Mouse (Mus musculus): Measurements from ENCODE around the gene Enpep. TPM values are rescaled to one million over a fixed set of nuclear protein-coding genes. Genes with fewer than 3 reads are reported as not detected.

Gene Enpep
- polyA plus RNA-seq, 1 experiment from 2014 or later = 2.1 TPM

DNA sequence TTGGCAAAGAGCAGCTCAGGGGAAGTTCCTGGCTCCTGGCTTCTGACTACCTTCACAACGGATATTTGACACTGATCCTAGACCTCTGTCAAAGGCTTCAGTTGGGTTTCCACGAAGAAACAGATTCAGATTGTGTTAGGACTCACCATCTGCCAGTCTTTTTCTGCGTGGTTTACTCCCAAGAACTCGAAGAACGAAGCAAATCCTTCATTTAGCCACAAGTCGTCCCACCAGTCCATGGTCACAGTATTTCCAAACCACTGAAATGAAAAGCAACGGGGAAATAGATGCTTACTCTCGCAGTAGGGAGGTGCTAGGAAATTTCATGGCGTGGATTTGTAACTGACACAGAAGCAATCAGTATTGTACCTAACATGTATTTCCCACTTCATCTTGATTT, 23.6 kb downstream of the Enpep start:
- no peak overlapping the region for H3K4me3 ChIP-seq
- H3K9ac ChIP-seq = no peak overlapping the region
- H3K4me1 ChIP-seq = 0 out of 2 replicates have a peak, but pooled peaks cover 2% of the 10 kb centered on the region
- H3K4me2 ChIP-seq = no peak overlapping the region
- no peak overlapping the region for H3K27ac ChIP-seq
- no peaks in the 10 kb centered on the region for H3K9me3 ChIP-seq
- H3K27me3 ChIP-seq = no peaks in the 10 kb centered on the region
- ATAC-seq (ENCODE audit: insufficient number of reproducible peaks, low FRiP score, low TSS enrichment, low read depth) = no peak
- WGBS = 54% methylated on average over 9 of the region's 9 CpGs
- H3K36me3 ChIP-seq = no peaks in the 10 kb centered on the region

GRCm38 (mm10) chr3:129308102-129308752, 24.3 kb downstream of the Enpep start:
- whole genome bisulfite sequencing = 28% methylated on average over 10 of the region's 10 CpGs
- no peak for ATAC-seq (ENCODE audit: insufficient number of reproducible peaks, low FRiP score, low TSS enrichment, low read depth)
- H3K4me1 ChIP-seq = 0 out of 2 replicates have a peak, but pooled peaks cover 2% of the 10 kb centered on the region
- H3K4me3 ChIP-seq = no peak overlapping the region
- H3K4me2 ChIP-seq = no peak overlapping the region
- H3K36me3 ChIP-seq = no peaks in the 10 kb centered on the region
- H3K27ac ChIP-seq = no peak overlapping the region
- H3K9ac ChIP-seq = no peak overlapping the region
- H3K27me3 ChIP-seq = no peaks in the 10 kb centered on the region
- H3K9me3 ChIP-seq = no peaks in the 10 kb centered on the region

- WGBS = 6% methylated on average over 3 of the region's 3 CpGs
- no peak overlapping the region for H3K4me2 ChIP-seq
- ATAC-seq (ENCODE audit: insufficient number of reproducible peaks, low FRiP score, low TSS enrichment, low read depth) = no peak
- H3K9ac ChIP-seq = no peak overlapping the region
- no peaks in the 10 kb centered on the region for H3K4me1 ChIP-seq
- no peak overlapping the region for H3K4me3 ChIP-seq
- no peaks in the 10 kb centered on the region for H3K27me3 ChIP-seq
- no peak overlapping the region for H3K27ac ChIP-seq
- H3K36me3 ChIP-seq = no peaks in the 10 kb centered on the region
- no peaks in the 10 kb centered on the region for H3K9me3 ChIP-seq
These were observed 28.6 kb downstream of the Enpep start for GRCm38 (mm10) chr3:129303941-129304340.

DNA sequence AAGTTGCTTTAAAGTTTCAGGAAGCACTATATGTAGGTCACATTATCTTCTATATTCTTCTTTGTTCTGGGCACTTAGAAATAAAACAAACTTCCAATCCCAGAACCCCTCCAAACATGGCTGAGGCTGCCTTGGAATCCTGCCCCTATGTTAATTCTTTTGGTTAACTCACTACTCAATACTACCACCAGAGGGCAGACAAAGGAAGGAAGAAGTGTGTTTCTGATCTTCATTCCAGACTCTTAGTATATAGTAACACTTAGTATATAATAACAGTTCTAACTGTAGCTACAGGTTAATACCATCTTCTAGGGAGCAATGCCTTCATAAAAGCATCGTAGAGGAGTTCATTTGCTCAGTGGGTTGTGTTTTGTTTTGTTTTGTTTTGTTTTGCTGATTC, 32.6 kb downstream of the Enpep start:
- no peak overlapping the region for H3K27ac ChIP-seq
- no peak overlapping the region for H3K4me2 ChIP-seq
- no peaks in the 10 kb centered on the region for H3K36me3 ChIP-seq
- 63% methylated on average over 1 of the region's 1 CpGs for WGBS
- H3K27me3 ChIP-seq = no peaks in the 10 kb centered on the region
- no peaks in the 10 kb centered on the region for H3K9me3 ChIP-seq
- H3K4me3 ChIP-seq = no peak overlapping the region
- no peak for ATAC-seq (ENCODE audit: insufficient number of reproducible peaks, low FRiP score, low TSS enrichment, low read depth)
- H3K9ac ChIP-seq = no peak overlapping the region
- no peaks in the 10 kb centered on the region for H3K4me1 ChIP-seq

- Histone ChIP-seq H3K27ac (no peak overlapping the region), H3K4me3 (no peak overlapping the region), H3K27me3 (no peaks in the 10 kb centered on the region), H3K9ac (no peak overlapping the region), H3K4me1 (no peaks in the 10 kb centered on the region), H3K9me3 (no peaks in the 10 kb centered on the region), H3K4me2 (no peak overlapping the region), H3K36me3 (no peaks in the 10 kb centered on the region)
- 83% methylated on average over 8 of the region's 8 CpGs for WGBS
- ATAC-seq (ENCODE audit: insufficient number of reproducible peaks, low FRiP score, low TSS enrichment, low read depth) = no peak
These were observed 33.9 kb downstream of the Enpep start for GRCm38 (mm10) chr3:129298606-129299005.

GRCm38 (mm10) chr3:129296994-129297393, 35.5 kb downstream of the Enpep start:
- Histone ChIP-seq H3K4me1 (no peaks in the 10 kb centered on the region), H3K9ac (no peak overlapping the region), H3K9me3 (no peaks in the 10 kb centered on the region), H3K27me3 (no peaks in the 10 kb centered on the region), H3K36me3 (no peaks in the 10 kb centered on the region), H3K4me2 (no peak overlapping the region), H3K27ac (no peak overlapping the region), H3K4me3 (no peak overlapping the region)
- WGBS = 61% methylated on average over 5 of the region's 5 CpGs
- ATAC-seq (ENCODE audit: insufficient number of reproducible peaks, low FRiP score, low TSS enrichment, low read depth) = no peak

DNA sequence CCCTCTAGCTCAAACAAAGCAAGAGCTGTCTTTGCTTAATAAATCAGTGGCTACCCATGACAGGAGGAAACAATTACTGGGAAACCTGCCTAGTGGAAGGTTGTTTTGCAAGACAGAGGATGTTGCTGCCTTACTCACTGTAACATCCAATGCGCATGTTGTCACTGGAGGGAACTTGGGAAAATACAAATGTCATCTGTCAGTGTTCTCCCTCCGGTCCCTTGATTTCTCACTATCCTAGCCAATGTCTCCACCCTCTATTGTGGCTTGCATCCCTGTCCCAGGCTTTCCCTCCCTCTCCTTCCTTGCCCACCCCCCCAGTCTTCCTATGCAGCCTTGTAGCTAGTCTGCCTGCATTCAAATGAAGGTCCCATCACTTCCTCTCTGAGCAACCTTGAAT, 36.6 kb downstream of the Enpep start:
- no peak overlapping the region for H3K4me3 ChIP-seq
- no peaks in the 10 kb centered on the region for H3K36me3 ChIP-seq
- no peaks in the 10 kb centered on the region for H3K27me3 ChIP-seq
- 62% methylated on average over 2 of the region's 2 CpGs for WGBS
- H3K9ac ChIP-seq = no peak overlapping the region
- H3K4me2 ChIP-seq = no peak overlapping the region
- ATAC-seq (ENCODE audit: insufficient number of reproducible peaks, low FRiP score, low TSS enrichment, low read depth) = no peak
- no peaks in the 10 kb centered on the region for H3K4me1 ChIP-seq
- H3K27ac ChIP-seq = no peak overlapping the region
- no peaks in the 10 kb centered on the region for H3K9me3 ChIP-seq

GRCm38 (mm10) chr3:129289536-129289935, 43.0 kb downstream of the Enpep start:
- no peaks in the 10 kb centered on the region for H3K36me3 ChIP-seq
- H3K9me3 ChIP-seq = no peaks in the 10 kb centered on the region
- H3K4me2 ChIP-seq = no peak overlapping the region
- H3K9ac ChIP-seq = no peak overlapping the region
- no peak overlapping the region for H3K27ac ChIP-seq
- WGBS = 56% methylated on average over 8 of the region's 8 CpGs
- no peak overlapping the region for H3K4me3 ChIP-seq
- H3K27me3 ChIP-seq = no peaks in the 10 kb centered on the region
- ATAC-seq (ENCODE audit: insufficient number of reproducible peaks, low FRiP score, low TSS enrichment, low read depth) = no peak
- H3K4me1 ChIP-seq = no peaks in the 10 kb centered on the region

GRCm38 (mm10) chr3:129287140-129287539, 45.4 kb downstream of the Enpep start:
- 65% methylated on average over 8 of the region's 8 CpGs for WGBS
- no peak for ATAC-seq (ENCODE audit: insufficient number of reproducible peaks, low FRiP score, low TSS enrichment, low read depth)

GRCm38 (mm10) chr3:129286426-129286825, 46.1 kb downstream of the Enpep start:
- Histone ChIP-seq H3K27me3 (no peaks in the 10 kb centered on the region), H3K4me2 (no peak overlapping the region), H3K27ac (no peak overlapping the region), H3K9me3 (no peaks in the 10 kb centered on the region), H3K9ac (no peak overlapping the region), H3K4me3 (no peak overlapping the region), H3K36me3 (no peaks in the 10 kb centered on the region), H3K4me1 (no peaks in the 10 kb centered on the region)
- WGBS = 67% methylated on average over 7 of the region's 7 CpGs
- no peak for ATAC-seq (ENCODE audit: insufficient number of reproducible peaks, low FRiP score, low TSS enrichment, low read depth)

More at GRCm38 (mm10) chr3:129287140-129287539, 45.4 kb downstream of the Enpep start:
- H3K27ac ChIP-seq = no peak overlapping the region
- no peaks in the 10 kb centered on the region for H3K9me3 ChIP-seq
- no peaks in the 10 kb centered on the region for H3K4me1 ChIP-seq
- no peak overlapping the region for H3K9ac ChIP-seq
- H3K4me2 ChIP-seq = no peak overlapping the region
- H3K36me3 ChIP-seq = no peaks in the 10 kb centered on the region
- no peaks in the 10 kb centered on the region for H3K27me3 ChIP-seq
- H3K4me3 ChIP-seq = no peak overlapping the region

GRCm38 (mm10) chr3:129284326-129284725, 48.2 kb downstream of the Enpep start:
- H3K4me3 ChIP-seq = no peak overlapping the region
- no peaks in the 10 kb centered on the region for H3K9me3 ChIP-seq
- no peaks in the 10 kb centered on the region for H3K27me3 ChIP-seq
- H3K9ac ChIP-seq = no peak overlapping the region
- no peak overlapping the region for H3K27ac ChIP-seq
- WGBS = 37% methylated on average over 5 of the region's 5 CpGs
- H3K4me1 ChIP-seq = no peaks in the 10 kb centered on the region
- ATAC-seq (ENCODE audit: insufficient number of reproducible peaks, low FRiP score, low TSS enrichment, low read depth) = no peak
- no peaks in the 10 kb centered on the region for H3K36me3 ChIP-seq
- H3K4me2 ChIP-seq = no peak overlapping the region

DNA sequence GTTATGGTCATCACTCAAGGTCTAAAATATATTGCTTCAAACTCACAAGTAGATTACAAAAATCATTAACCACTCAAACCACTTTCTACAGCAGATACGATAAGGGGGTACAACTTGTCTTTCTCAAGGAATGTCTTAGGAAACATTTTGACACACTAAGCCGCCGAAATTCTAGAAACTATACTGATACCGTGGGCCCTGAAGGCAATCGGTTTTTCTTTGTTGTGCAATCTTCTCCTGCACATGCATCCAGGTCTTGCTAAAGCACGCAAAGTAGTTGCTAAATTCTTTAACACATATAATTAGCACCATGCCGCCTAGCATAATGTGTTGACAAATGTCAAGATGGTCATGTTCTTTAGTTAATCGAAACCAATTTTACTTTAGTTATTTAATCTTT, 53.1 kb downstream of the Enpep start:
- no peak for ATAC-seq (ENCODE audit: insufficient number of reproducible peaks, low FRiP score, low TSS enrichment, low read depth)
- no peak overlapping the region for H3K9ac ChIP-seq
- no peaks in the 10 kb centered on the region for H3K27me3 ChIP-seq
- no peaks in the 10 kb centered on the region for H3K36me3 ChIP-seq
- H3K27ac ChIP-seq = no peak overlapping the region
- H3K4me3 ChIP-seq = no peak overlapping the region
- 82% methylated on average over 8 of the region's 8 CpGs for WGBS
- H3K9me3 ChIP-seq = no peaks in the 10 kb centered on the region
- no peak overlapping the region for H3K4me2 ChIP-seq
- H3K4me1 ChIP-seq = no peaks in the 10 kb centered on the region

All from limb, embryonic 15.5 days (tissue).